ENCODE assay signal across 17 mouse cellular contexts in the genomic region with DNA sequence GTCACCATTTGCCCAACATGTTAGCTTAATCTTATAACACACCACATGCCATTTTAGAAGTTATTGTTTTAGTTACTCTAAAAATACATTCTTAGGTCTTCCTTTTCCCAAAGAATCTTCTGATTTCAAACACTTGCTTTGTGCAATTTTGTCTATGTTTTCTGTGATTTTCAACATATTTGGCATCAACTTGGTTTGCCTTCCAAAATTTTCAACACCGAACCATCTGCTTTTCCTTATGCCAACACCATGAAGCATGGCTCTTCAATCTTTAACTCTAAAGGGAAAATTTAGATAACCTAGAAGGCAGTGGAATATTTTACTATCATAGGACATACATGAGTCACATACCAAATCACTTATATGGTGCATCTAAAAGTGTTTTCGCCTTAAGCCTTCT. TPM values are rescaled to one million over a fixed set of nuclear protein-coding genes. Genes with fewer than 3 reads are reported as not detected.
A peak's percentile ranks its signal among the peaks of the same experiment; 100 is the strongest.
DNase-seq lines count a peak whose midpoint lies in the region; ATAC-seq and TF ChIP-seq lines count a peak whose summit lies in the region.
"Had no signal": no experiment of that assay in that cellular context is flagged by ENCODE, and none has a peak within 500 bp of the region (broad histone marks: within the 10 kb centered on the region; RNA-seq: fewer than 3 reads in every experiment).

No protein-coding gene starts in this region.

- no peak for TF ChIP-seq CTCF in brain, embryonic 14.5 days (IDR thresholded peaks at IDR 0.05; ENCODE audit: borderline replicate concordance, extremely low read depth, insufficient read depth, insufficient read length)

- peak; percentile 81 for ATAC-seq in frontal cortex, adult (ENCODE audit: low TSS enrichment)
- ATAC-seq: hindbrain, embryonic 16.5 days; inflammation-experienced regulatory T-cells, adult 6 months; intestine, postnatal 0 days had no signal

- TF ChIP-seq POLR2A in brain, embryonic 14.5 days (IDR thresholded peaks at IDR 0.05; ENCODE audit: borderline replicate concordance, extremely low read depth, insufficient read depth, insufficient read length, poor library complexity, severe bottlenecking), result no peak

- no peak for DNase-seq in frontal cortex, postnatal 10 days (ENCODE audit: low spot score in 2 of 2)
- peak; percentile 12 for DNase-seq in layer of hippocampus, adult 9-11 months
- DNase-seq in layer of hippocampus, postnatal 25 days (ENCODE audit: extremely low spot score in 1 of 2, low spot score in 1 of 2), result no peak
- DNase-seq in brain, adult 2 months (ENCODE audit: low read depth, low spot score), result peak; percentile 72
- DNase-seq in brain, embryonic 14.5 days (ENCODE audit: low read depth), result peak; percentile 39
- no peak for DNase-seq in adrenal gland, adult 2 months
- DNase-seq: adrenal gland, postnatal 10 days; cerebellum, adult 2 months; cerebellum, postnatal 10 days; gastrocnemius, postnatal 36 days; heart, postnatal 36 days had no signal

RNA-seq across cellular contexts. Expression of a gene that starts 59.3 kb away (rescaled TPM):
- 10 to 100 TPM; 55.5 to 76.8 TPM for total RNA-seq in layer of hippocampus, postnatal 25 days (2021)
- polyA plus RNA-seq in brain, embryonic 14.5 days (2012; rRNA removed), result 7.9 and 11.7 TPM in 2 replicates
- 1 to 10 TPM; 3.4 to 4.5 TPM for total RNA-seq in adrenal gland, adult 2 months (2021)
- 0.09 and 0.15 TPM in 2 replicates for polyA plus RNA-seq in adrenal gland, adult 2 months (2012; rRNA removed)
- total RNA-seq: ES-E14; gastrocnemius, adult 8-10 months; gastrocnemius, postnatal 36 days; heart, postnatal 36 days had no signal
- polyA plus RNA-seq: inflammation-experienced regulatory T-cells, adult 6 months had no signal

Comparison
In these comparisons a context has a peak if more than half of its experiments do, and no peak if none do; other contexts are left out.
1. DNase-seq: peak in layer of hippocampus, adult 9-11 months (single experiment), brain, adult 2 months (single experiment) and brain, embryonic 14.5 days (single experiment); none in frontal cortex, postnatal 10 days (0 of 2), layer of hippocampus, postnatal 25 days (0 of 2) and adrenal gland, adult 2 months (single experiment).
2. RNA of a gene that starts 59.3 kb away (total RNA-seq): 55.5 to 76.8 TPM in layer of hippocampus, postnatal 25 days; 3.4 to 4.5 TPM in adrenal gland, adult 2 months; every median in the first group is over 10 times any median in the second.